ENCODE assay signal across 10 mouse cellular contexts in genomic region chr3:89115522-89115921, GRCm38 (mm10). TPM values are rescaled to one million over a fixed set of nuclear protein-coding genes. Genes with fewer than 3 reads are reported as not detected.
A peak's percentile ranks its signal among the peaks of the same experiment; 100 is the strongest.
DNase-seq lines count a peak whose midpoint lies in the region; ATAC-seq lines count a peak whose summit lies in the region.
"Had no signal": no experiment of that assay in that cellular context is flagged by ENCODE, and none has a peak within 500 bp of the region (broad histone marks: within the 10 kb centered on the region; RNA-seq: fewer than 3 reads in every experiment).

No protein-coding gene starts in this region.

- no peak overlapping the region for H3K27ac ChIP-seq in midbrain, embryonic 13.5 days
- H3K27ac ChIP-seq: hindbrain, embryonic 15.5 days had no signal

- 6% methylated on average over 2 of the region's 2 CpGs for WGBS in midbrain, embryonic 13.5 days

- H3K4me1 ChIP-seq in midbrain, embryonic 13.5 days (replicated peaks) = no peaks in the 10 kb centered on the region
- H3K4me1 ChIP-seq: hindbrain, embryonic 15.5 days had no signal

- H3K9me3 ChIP-seq in midbrain, embryonic 13.5 days = no peaks in the 10 kb centered on the region
- H3K9me3 ChIP-seq: hindbrain, embryonic 15.5 days had no signal

- no peak overlapping the region for H3K9ac ChIP-seq in midbrain, embryonic 13.5 days (replicated peaks)
- H3K9ac ChIP-seq: hindbrain, embryonic 15.5 days had no signal

- ATAC-seq in frontal cortex, adult (ENCODE audit: low TSS enrichment) = peak; percentile 81
- ATAC-seq in midbrain, embryonic 13.5 days = no peak

- H3K4me3 ChIP-seq in midbrain, embryonic 13.5 days (replicated peaks) = no peak overlapping the region
- H3K4me3 ChIP-seq: hindbrain, embryonic 15.5 days had no signal

- DNase-seq in frontal cortex, postnatal 25 days (ENCODE audit: low spot score in 2 of 2) = no peak
- peak; percentile 63 for DNase-seq in CD4-positive helper T cell, adult 2 months (ENCODE audit: low read depth, low spot score)
- peak; percentile 57 for DNase-seq in c-Kit-negative CD71-positive TER-119-positive erythroid progenitor cells, embryonic 14.5 days (ENCODE audit: low read depth, low spot score)
- peak; percentile 50 to 54 for DNase-seq in kidney, postnatal 36 days
- DNase-seq in splenic B cell, adult 2 months (ENCODE audit: low read depth, low spot score) = peak; percentile 72
- no peak for DNase-seq in spleen, postnatal 10 days (ENCODE audit: low spot score in 2 of 2)

- no peak overlapping the region for H3K4me2 ChIP-seq in midbrain, embryonic 13.5 days (replicated peaks)
- H3K4me2 ChIP-seq: hindbrain, embryonic 15.5 days had no signal

- H3K27me3 ChIP-seq in splenic B cell, adult 2 months (ENCODE audit: control insufficient read depth, insufficient read depth, low read length, poor library complexity, severe bottlenecking) = no peaks in the 10 kb centered on the region
- H3K27me3 ChIP-seq in midbrain, embryonic 13.5 days = no peaks in the 10 kb centered on the region
- H3K27me3 ChIP-seq: hindbrain, embryonic 15.5 days had no signal

- H3K36me3 ChIP-seq in splenic B cell, adult 2 months (ENCODE audit: control insufficient read depth, insufficient read depth, low read length, poor library complexity, severe bottlenecking) = no peaks in the 10 kb centered on the region
- H3K36me3 ChIP-seq in midbrain, embryonic 13.5 days = no peaks in the 10 kb centered on the region
- H3K36me3 ChIP-seq: hindbrain, embryonic 15.5 days had no signal

RNA-seq across cellular contexts. Expression of gene Fdps, which starts 13.8 kb away (rescaled TPM):
- 351 and 358 TPM in 2 replicates for polyA plus RNA-seq in midbrain, embryonic 13.5 days (2015; fragmentation: Nextera tagmentation; extraction: Ambion mirVana)

RNA-seq across cellular contexts. Expression of gene Gm43738, which starts 14.6 kb away (rescaled TPM):
- polyA plus RNA-seq in midbrain, embryonic 13.5 days (2015; fragmentation: Nextera tagmentation; extraction: Ambion mirVana) = not detected in 2 replicates
- polyA plus RNA-seq: hindbrain, embryonic 15.5 days; neural tube, embryonic 11.5 days had no signal

RNA-seq across cellular contexts. Expression of gene Pklr, which starts 20.4 kb away (rescaled TPM):
- 0.24 TPM in 1 of 2 replicates, not detected in the other for polyA plus RNA-seq in midbrain, embryonic 13.5 days (2015; fragmentation: Nextera tagmentation; extraction: Ambion mirVana)

RNA-seq across cellular contexts. Expression of gene Rusc1, which starts 22.4 kb away (rescaled TPM):
- 59.8 and 69.5 TPM in 2 replicates for polyA plus RNA-seq in midbrain, embryonic 13.5 days (2015; fragmentation: Nextera tagmentation; extraction: Ambion mirVana)

RNA-seq across cellular contexts. Expression of gene Hcn3, which starts 44.5 kb away (rescaled TPM):
- polyA plus RNA-seq in midbrain, embryonic 13.5 days (2015; fragmentation: Nextera tagmentation; extraction: Ambion mirVana) = 28.9 and 32.3 TPM in 2 replicates

Comparison
In these comparisons a context has a peak if more than half of its experiments do, and no peak if none do; other contexts are left out.
1. DNase-seq: peak in CD4-positive helper T cell, adult 2 months (single experiment), c-Kit-negative CD71-positive TER-119-positive erythroid progenitor cells, embryonic 14.5 days (single experiment), kidney, postnatal 36 days (2 of 2) and splenic B cell, adult 2 months (single experiment); none in frontal cortex, postnatal 25 days (0 of 2) and spleen, postnatal 10 days (0 of 2).